Comparison of ENCODE assay signal across 12 mouse cellular contexts in the genomic region with DNA sequence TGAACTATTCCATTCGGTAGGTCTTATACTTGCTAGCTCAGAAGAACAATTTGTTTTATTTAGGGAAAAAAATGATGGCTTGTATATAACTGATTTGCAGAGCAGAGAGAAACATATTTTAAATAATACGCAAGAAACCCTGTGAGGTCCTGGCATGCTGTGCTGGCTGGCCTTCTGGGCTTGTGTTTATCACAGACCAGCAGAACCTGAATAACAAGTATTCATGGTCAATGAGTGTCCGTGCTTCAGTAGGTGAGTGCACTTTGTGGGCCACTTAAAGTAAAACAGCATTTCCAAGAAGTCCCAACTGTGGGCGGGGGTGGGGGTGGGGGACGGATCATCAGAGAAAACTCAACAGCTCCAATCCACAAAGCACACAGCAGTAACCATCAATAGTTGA.
DNase-seq lines count a peak whose midpoint lies in the region; ATAC-seq lines count a peak whose summit lies in the region.
"Had no signal": no experiment of that assay in that cellular context is flagged by ENCODE, and none has a peak within 500 bp of the region (broad histone marks: within the 10 kb centered on the region; RNA-seq: fewer than 3 reads in every experiment).

No protein-coding gene starts in this region.

- H3K4me1 ChIP-seq in heart, embryonic 12.5 days (replicated peaks): peaks cover 16% of the 10 kb centered on the region
- peaks cover 26% of the 10 kb centered on the region for H3K4me1 ChIP-seq in lung, embryonic 15.5 days
- H3K4me1 ChIP-seq: limb, embryonic 13.5 days had no signal

- intact Hi-C loops in gastrocnemius, postnatal 14 days (cut with DNase I; ENCODE audit: low total_unique reads): no loop called here

- H3K4me3 ChIP-seq in heart, embryonic 12.5 days: no peak overlapping the region
- H3K4me3 ChIP-seq in lung, embryonic 15.5 days: no peak overlapping the region
- H3K4me3 ChIP-seq: limb, embryonic 13.5 days had no signal

- no peaks in the 10 kb centered on the region for H3K9me3 ChIP-seq in heart, embryonic 12.5 days (replicated peaks)
- H3K9me3 ChIP-seq in lung, embryonic 15.5 days: no peaks in the 10 kb centered on the region
- H3K9me3 ChIP-seq: limb, embryonic 13.5 days had no signal

- no peak for DNase-seq in heart, adult 8-10 months (ENCODE audit: low spot score)
- peak; percentile 48 for DNase-seq in urinary bladder, postnatal 14 days (ENCODE audit: low spot score)
- no peak for DNase-seq in urinary bladder, postnatal 10 days (ENCODE audit: low spot score)
- DNase-seq in right cerebral cortex, postnatal 14 days: no peak
- DNase-seq in gastrocnemius, postnatal 14 days: no peak
- no peak for DNase-seq in ovary, postnatal 36 days (ENCODE audit: low spot score)
- DNase-seq: cerebellum, adult 2 months had no signal

- 40% methylated on average over 5 of the region's 5 CpGs for WGBS in heart, embryonic 12.5 days
- WGBS in lung, embryonic 15.5 days: 19% methylated on average over 5 of the region's 5 CpGs

- no peak overlapping the region for H3K9ac ChIP-seq in heart, embryonic 12.5 days
- no peak overlapping the region for H3K9ac ChIP-seq in lung, embryonic 15.5 days
- H3K9ac ChIP-seq: limb, embryonic 13.5 days had no signal

- ATAC-seq in heart, embryonic 12.5 days (ENCODE audit: insufficient number of reproducible peaks, low FRiP score): no peak
- ATAC-seq in lung, embryonic 15.5 days (ENCODE audit: borderline replicate concordance, extremely low read depth, low FRiP score, low TSS enrichment): peak; percentile 61; the same call in 1 of the 2 replicates
- ATAC-seq: forebrain, embryonic 16.5 days had no signal

- peak overlapping the region; percentile 46 for H3K4me2 ChIP-seq in heart, embryonic 12.5 days
- H3K4me2 ChIP-seq in lung, embryonic 15.5 days: peak overlapping the region; percentile 36
- H3K4me2 ChIP-seq: limb, embryonic 13.5 days; midbrain, embryonic 11.5 days had no signal

- H3K27ac ChIP-seq in heart, embryonic 12.5 days (ENCODE audit: poor library complexity, severe bottlenecking): peak overlapping the region; percentile 30; the same call in 1 of the 2 replicates
- peak overlapping the region; percentile 54; the same call in 1 of the 2 replicates for H3K27ac ChIP-seq in lung, embryonic 15.5 days
- H3K27ac ChIP-seq: limb, embryonic 13.5 days had no signal

- H3K27me3 ChIP-seq in heart, embryonic 12.5 days (replicated peaks): no peaks in the 10 kb centered on the region
- no peaks in the 10 kb centered on the region for H3K27me3 ChIP-seq in lung, embryonic 15.5 days
- H3K27me3 ChIP-seq: limb, embryonic 13.5 days had no signal

- no peaks in the 10 kb centered on the region for H3K36me3 ChIP-seq in heart, embryonic 12.5 days
- H3K36me3 ChIP-seq in lung, embryonic 15.5 days: no peaks in the 10 kb centered on the region
- H3K36me3 ChIP-seq: limb, embryonic 13.5 days had no signal
